Mouse (Mus musculus): ENCODE results near the gene Il15ra.

DNA sequence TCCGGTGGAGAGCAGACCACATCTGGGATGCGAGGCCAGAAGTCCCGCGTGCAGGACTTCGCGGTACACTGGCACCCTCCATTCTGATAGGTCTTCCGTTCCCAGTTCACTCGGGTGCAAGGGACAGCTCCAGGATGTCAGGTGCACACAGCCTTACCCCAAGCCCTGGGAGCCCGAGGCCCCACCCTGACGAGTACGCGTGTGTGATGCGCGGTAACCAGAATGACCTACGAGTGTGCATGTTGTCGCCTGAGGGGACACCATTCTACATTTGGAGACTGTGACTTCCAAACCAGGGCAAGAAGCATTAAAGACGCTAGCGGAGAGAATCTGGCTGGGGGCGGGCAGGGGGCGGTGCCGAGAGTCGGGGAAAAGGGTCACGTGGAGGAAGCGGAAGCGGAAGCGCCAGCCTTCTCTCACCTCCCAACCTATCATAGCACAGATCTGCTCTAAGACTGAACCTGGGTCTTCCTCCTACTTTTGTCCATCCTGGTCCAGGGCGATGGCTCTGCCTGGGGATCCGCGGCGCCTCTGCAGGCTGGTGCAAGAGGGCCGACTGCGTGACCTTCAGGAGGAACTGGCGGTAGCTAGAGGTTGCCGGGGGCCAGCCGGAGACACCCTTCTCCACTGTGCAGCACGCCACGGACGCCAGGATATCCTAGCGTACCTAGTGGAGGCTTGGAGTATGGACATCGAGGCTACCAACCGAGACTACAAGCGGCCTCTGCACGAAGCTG lies 73.2 kb downstream of the Il15ra start:
- TF ChIP-seq GATA1 (IDR thresholded peaks at IDR 0.05; ENCODE audit: borderline replicate concordance, low read length): no peak
- no peak for TF ChIP-seq TAL1 (conservative IDR thresholded peaks at IDR 0.05; ENCODE audit: low read depth, low read length)
- no peak for TF ChIP-seq GATA2 (IDR thresholded peaks at IDR 0.05; ENCODE audit: borderline replicate concordance, low read depth, low read length)

Measured in G1E (cell line).